Mouse (Mus musculus) liver, embryonic 14.5 days (tissue): ENCODE measurements around the gene Gm26566. TPM values are rescaled to one million over a fixed set of nuclear protein-coding genes. Genes with fewer than 3 reads are reported as not detected.

Source experiments
- ATAC-seq: fragments of 200-750 bp; cut with Nextera tagmentation; 2 replicates; pipeline ENCODE4 v1.8.0; 2017; ENCODE audit warnings: moderate number of reproducible peaks, mild to moderate bottlenecking, moderate library complexity; ENCODE audit not compliant: insufficient read depth
- DNase-seq, 3 experiments: peaks; one replicate each; pipeline ENCODE4 v3.0.0-alpha.2; 2012 to 2013; ENCODE audit warnings: low read depth in 3 of 3, low spot score in 3 of 3
- H3K27ac ChIP-seq: fragments of 300-500 bp; sonication (generic); 2 replicates; pipeline ENCODE4 v1.5.1; 2014; ENCODE audit warnings: moderate library complexity, mild to moderate bottlenecking, control low read depth, inconsistent platforms
- H3K27me3 ChIP-seq: fragments of 300-500 bp; sonication (generic); 2 replicates; pipeline ENCODE4 v1.6.1; 2014; ENCODE audit warnings: mild to moderate bottlenecking, low read length, moderate library complexity; ENCODE audit not compliant: control insufficient read depth, insufficient read depth
- H3K36me3 ChIP-seq: fragments of 300-500 bp; sonication (generic); replicated peaks from 2 replicates; pipeline ENCODE4 v1.6.1; 2014; ENCODE audit warnings: low read depth; ENCODE audit not compliant: control insufficient read depth, insufficient read depth
- H3K4me1 ChIP-seq, 2 experiments: fragments of 200-500 bp in 1 of 2; fragments of 300-500 bp in 1 of 2; sonication (generic) in 1 of 2; replicated peaks; 2 replicates each; pipeline ENCODE4 v1.6.1; 2012 to 2014; ENCODE audit warnings: antibody characterized with exemption in 1 of 2, inconsistent platforms in 1 of 2, low read length in 1 of 2; ENCODE audit not compliant: control insufficient read depth in 2 of 2, insufficient read depth in 2 of 2
- H3K4me2 ChIP-seq: fragments of 300-500 bp; sonication (generic); 2 replicates; pipeline ENCODE4 v1.6.1; 2014; ENCODE audit warnings: low read depth, mild to moderate bottlenecking, control low read depth, moderate library complexity
- H3K4me3 ChIP-seq, 2 experiments: fragments of 200-500 bp in 1 of 2; fragments of 300-500 bp in 1 of 2; sonication (generic) in 1 of 2; 2 replicates each; pipeline ENCODE4 v1.5.1; 2012 to 2014; ENCODE audit warnings: low read depth in 2 of 2, low read length in 2 of 2, mild to moderate bottlenecking in 2 of 2, control low read depth in 1 of 2, inconsistent platforms in 1 of 2, moderate library complexity in 1 of 2; ENCODE audit not compliant: insufficient read depth in 1 of 2
- H3K9ac ChIP-seq: fragments of 300-500 bp; sonication (generic); replicated peaks from 2 replicates; pipeline ENCODE4 v1.6.1; 2014; ENCODE audit warnings: mild to moderate bottlenecking, control low read depth, moderate library complexity
- H3K9me3 ChIP-seq: fragments of 300-500 bp; sonication (generic); 2 replicates; pipeline ENCODE4 v1.6.1; 2016; ENCODE audit warnings: low read length, mixed read lengths; ENCODE audit not compliant: control insufficient read depth
- CTCF ChIP-seq: IDR thresholded peaks from 2 replicates; pipeline ENCODE4 v1.5.1; 2016; ENCODE audit warnings: antibody characterized with exemption, low read depth, control low read depth
- EP300 ChIP-seq: IDR thresholded peaks from 2 replicates; pipeline ENCODE4 v1.6.1; 2016; ENCODE audit warnings: antibody characterized with exemption, low read depth
- WGBS: fragments of 180-500 bp; shearing (Covaris S2); extraction: QIAGEN DNeasy Blood & Tissue Kit; methylation state at CpG from one replicate; pipeline ENCODE4 v1.1.7; 2014; ENCODE audit not compliant: insufficient replicate concordance; 5-methylcytosine and 5-hydroxymethylcytosine counted together
- polyA plus RNA-seq, 2 experiments: library from polyadenylated mRNA; depleted of rRNA in 1 of 2; stranded (reverse) in 1 of 2; unstranded in 1 of 2; fragments of >200 nt; fragmentation: Nextera tagmentation in 1 of 2; extraction: Ambion mirVana in 1 of 2; gene quantifications; 2 replicates each; pipeline versions ENCODE4 v1.2.1 to v1.2.3; 2012 to 2014

Gene Gm26566
- polyA plus RNA-seq (2012; rRNA removed) (0.08 and 0.13 TPM in 2 replicates), polyA plus RNA-seq (2014; fragmentation: Nextera tagmentation; extraction: Ambion mirVana) (0.24 and 0.43 TPM in 2 replicates)

- peak within 1 kb of the TSS; percentile 58 for H3K4me2 ChIP-seq
- peak; percentile 68 to 81 (median 81) for DNase-seq
- TF ChIP-seq CTCF (no peak), EP300 (no peak)
- under 1% methylated on average over 81 of the region's 82 CpGs for WGBS
- H3K27me3 ChIP-seq, result no peaks in the 10 kb centered on the region
- peaks cover 8% of the 10 kb centered on the region for H3K36me3 ChIP-seq
- H3K9ac ChIP-seq, result peak within 1 kb of the TSS; percentile 92
- peaks cover 13 to 15% of the 10 kb centered on the region in 2 experiments for H3K4me1 ChIP-seq
- peak; percentile 95 for ATAC-seq
- H3K9me3 ChIP-seq, result no peaks in the 10 kb centered on the region
- peak within 1 kb of the TSS; percentile 75 for H3K27ac ChIP-seq
- H3K4me3 ChIP-seq, result peak within 1 kb of the TSS; percentile 89 to 94
Measured at GRCm38 (mm10) chr4:88721791-88722721, at the start of gene Gm26566, which contains the start of gene Klhl9. Gene Gm26566 (plus strand): TSS chr4:88721805. Gene Klhl9 (minus strand): TSS chr4:88722465.

- no peaks in the 10 kb centered on the region for H3K4me1 ChIP-seq
- H3K27ac ChIP-seq, result no peak within 1 kb of the TSS
- TF ChIP-seq CTCF (no peak), EP300 (no peak)
- WGBS, result 45% methylated on average over 1 of the region's 1 CpGs
- no peaks in the 10 kb centered on the region for H3K9me3 ChIP-seq
- no peak within 1 kb of the TSS for H3K9ac ChIP-seq
- no peak within 1 kb of the TSS for H3K4me2 ChIP-seq
- no peaks in the 10 kb centered on the region for H3K27me3 ChIP-seq
- H3K36me3 ChIP-seq, result no peaks in the 10 kb centered on the region
- DNase-seq (no peak), ATAC-seq (no peak)
- no peak within 1 kb of the TSS for H3K4me3 ChIP-seq
Measured at GRCm38 (mm10) chr4:88676824-88677223, 44.8 kb upstream of the Gm26566 start, which contains the start of gene Ifna16. Gene Ifna16 (minus strand): TSS chr4:88676924.

DNA sequence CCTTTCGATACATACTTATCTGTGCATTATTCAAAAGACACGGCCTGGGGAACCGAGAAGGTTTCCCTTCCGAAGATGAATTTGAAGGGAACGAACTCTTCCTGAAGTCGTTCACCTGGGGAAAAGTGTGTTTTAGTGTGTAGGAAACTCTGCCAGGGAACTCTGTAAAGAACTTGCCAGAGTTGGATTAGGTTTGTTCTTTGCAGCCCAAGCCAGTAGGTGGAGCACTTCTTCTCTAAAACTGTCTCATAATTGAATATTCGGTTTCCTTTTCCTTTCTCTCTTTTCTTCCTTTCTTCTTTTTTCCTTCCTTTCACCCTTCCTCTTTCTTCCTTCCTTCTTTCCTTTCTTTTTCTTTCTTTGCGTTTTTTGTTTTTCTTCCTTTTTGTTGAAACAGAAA lies 41.2 kb upstream of the Gm26566 start:
- TF ChIP-seq EP300 (no peak), CTCF (peak; percentile 28; the same call in 1 of the 2 replicates)
- H3K9me3 ChIP-seq, result no peaks in the 10 kb centered on the region
- H3K27ac ChIP-seq, result no peak overlapping the region
- WGBS, result 28% methylated on average over 8 of the region's 8 CpGs
- H3K36me3 ChIP-seq, result no peaks in the 10 kb centered on the region
- DNase-seq (no peak), ATAC-seq (no peak)
- H3K4me3 ChIP-seq, result no peak overlapping the region
- H3K4me2 ChIP-seq, result no peak overlapping the region
- no peaks in the 10 kb centered on the region for H3K27me3 ChIP-seq
- H3K9ac ChIP-seq, result no peak overlapping the region
- no peaks in the 10 kb centered on the region for H3K4me1 ChIP-seq

DNA sequence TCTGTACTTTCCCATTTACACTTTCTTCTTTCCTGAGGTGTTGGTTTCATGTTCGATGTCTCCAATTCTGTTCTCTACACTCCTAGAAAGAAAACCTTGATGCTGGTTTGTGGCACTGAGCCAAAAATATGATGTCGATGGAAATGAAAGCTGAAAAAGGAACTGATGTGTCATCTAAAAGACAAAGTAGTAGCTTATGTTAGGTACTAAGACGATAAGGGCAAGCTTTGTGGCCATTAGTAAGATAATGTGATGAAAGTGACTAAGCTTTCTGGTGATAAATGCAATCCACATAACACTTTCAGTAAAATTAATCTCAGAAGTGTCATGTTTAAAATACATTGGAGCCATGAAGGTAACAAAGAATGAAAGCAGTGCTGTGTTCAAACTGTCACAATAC lies 40.3 kb upstream of the Gm26566 start:
- Histone ChIP-seq H3K9me3 (no peaks in the 10 kb centered on the region), H3K4me3 (no peak overlapping the region), H3K36me3 (no peaks in the 10 kb centered on the region), H3K27ac (no peak overlapping the region), H3K4me2 (no peak overlapping the region), H3K9ac (no peak overlapping the region), H3K4me1 (no peaks in the 10 kb centered on the region), H3K27me3 (no peaks in the 10 kb centered on the region)
- DNase-seq, result no peak
- TF ChIP-seq CTCF (no peak), EP300 (no peak)
- no peak for ATAC-seq
- WGBS, result 28% methylated on average over 3 of the region's 3 CpGs

GRCm38 (mm10) chr4:88683812-88684211 lies 37.8 kb upstream of the Gm26566 start, which contains the start of gene Ifna2:
Gene Ifna2 (minus strand): TSS chr4:88683912.
- no peak within 1 kb of the TSS for H3K27ac ChIP-seq
- no peak for TF ChIP-seq EP300
- no peak for TF ChIP-seq CTCF
- H3K9me3 ChIP-seq, result no peaks in the 10 kb centered on the region
- no peaks in the 10 kb centered on the region for H3K27me3 ChIP-seq
- 81% methylated on average over 1 of the region's 1 CpGs for WGBS
- H3K9ac ChIP-seq, result no peak within 1 kb of the TSS
- H3K36me3 ChIP-seq, result no peaks in the 10 kb centered on the region
- ATAC-seq (no peak), DNase-seq (no peak)
- no peak within 1 kb of the TSS for H3K4me2 ChIP-seq
- no peaks in the 10 kb centered on the region for H3K4me1 ChIP-seq
- no peak within 1 kb of the TSS for H3K4me3 ChIP-seq
